Mouse (Mus musculus) bone marrow, adult 2 months (tissue): ENCODE measurements around the gene Pde4d.

Experiments
- CTCF ChIP-seq: fragments of 200-500 bp; IDR thresholded peaks from 2 replicates; pipeline ENCODE4 v1.5.1; 2011; ENCODE audit warnings: low read length, control low read depth; ENCODE audit not compliant: control insufficient read depth, insufficient read depth
- POLR2A ChIP-seq: fragments of 200-500 bp; IDR thresholded peaks from 2 replicates; pipeline ENCODE4 v1.6.1; 2011; ENCODE audit warnings: low read depth, mild to moderate bottlenecking, control low read depth, low read length, borderline replicate concordance; ENCODE audit not compliant: control insufficient read depth

DNA sequence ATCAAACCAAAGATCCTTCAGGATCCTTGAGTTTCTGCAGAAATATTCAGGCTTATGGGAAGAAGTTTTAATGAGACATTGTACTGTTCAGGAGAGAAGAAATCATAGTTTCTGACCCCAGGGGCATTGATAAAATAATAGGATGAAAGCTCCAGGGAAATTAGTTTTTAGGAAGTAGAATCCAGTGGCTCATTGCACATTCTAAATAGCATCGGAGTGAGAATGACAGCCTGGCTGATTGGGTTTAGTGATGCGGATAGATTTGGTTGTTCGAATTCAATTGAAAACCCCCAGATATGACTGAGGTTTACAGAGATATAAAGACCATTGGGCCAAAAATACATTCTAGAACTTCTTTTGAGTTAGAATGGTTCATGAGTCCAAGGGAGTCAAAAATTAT, 970.7 kb downstream of the Pde4d start:
- TF ChIP-seq CTCF (no peak), POLR2A (no peak)
